Mouse (Mus musculus) bone marrow, adult 2 months (tissue): ENCODE results near the gene Fry. TPM values are rescaled to one million over a fixed set of nuclear protein-coding genes. Genes with fewer than 3 reads are reported as not detected.

Source experiments
- H3K27ac ChIP-seq: fragments of 200-500 bp; 2 replicates; pipeline ENCODE4 v1.5.1; 2012; ENCODE audit warnings: low read depth, mild to moderate bottlenecking, control low read depth, inconsistent platforms, low read length; ENCODE audit not compliant: control insufficient read depth, poor library complexity, insufficient read depth
- H3K4me1 ChIP-seq: fragments of 200-500 bp; 2 replicates; pipeline ENCODE4 v1.6.1; 2011; ENCODE audit warnings: low read length; ENCODE audit not compliant: control insufficient read depth, insufficient read depth
- H3K4me3 ChIP-seq: fragments of 200-500 bp; replicated peaks from 2 replicates; pipeline ENCODE3; 2011; ENCODE audit warnings: mild to moderate bottlenecking, low read depth, low read length, control low read depth; ENCODE audit not compliant: control insufficient read depth
- CTCF ChIP-seq: fragments of 200-500 bp; IDR thresholded peaks from 2 replicates; pipeline ENCODE4 v1.5.1; 2011; ENCODE audit warnings: low read length, control low read depth; ENCODE audit not compliant: control insufficient read depth, insufficient read depth
- POLR2A ChIP-seq: fragments of 200-500 bp; IDR thresholded peaks from 2 replicates; pipeline ENCODE4 v1.6.1; 2011; ENCODE audit warnings: low read depth, mild to moderate bottlenecking, control low read depth, low read length, borderline replicate concordance; ENCODE audit not compliant: control insufficient read depth
- WGBS: fragments of 180-500 bp; shearing (Covaris S2); methylation state at CpG from one replicate; pipeline ENCODE4 v1.1.7; 2018; 5-methylcytosine and 5-hydroxymethylcytosine counted together
- polyA plus RNA-seq: library from polyadenylated mRNA; stranded (reverse); fragments of >200 nt; gene quantifications from 2 replicates; pipeline ENCODE4 v1.2.4, GENCODE M21; 2011; ENCODE audit warnings: low replicate concordance; ENCODE audit not compliant: missing spikeins, insufficient read depth, insufficient read length

Fry gene
- polyA plus RNA-seq, 1 experiment = 20.0 TPM

- 71% methylated on average over 2 of the region's 2 CpGs for WGBS
- Histone ChIP-seq H3K27ac (no peak overlapping the region), H3K4me1 (no peaks in the 10 kb centered on the region; the same call in 1 of the 2 replicates), H3K4me3 (no peak overlapping the region)
- no peak for TF ChIP-seq POLR2A
- TF ChIP-seq CTCF = no peak
Observed at GRCm38 (mm10) chr5:150525239-150525638, 406.8 kb downstream of the Fry start.

- no peak for TF ChIP-seq CTCF
- no peak for TF ChIP-seq POLR2A
- no peaks in the 10 kb centered on the region for H3K4me1 ChIP-seq
- H3K4me3 ChIP-seq = no peak overlapping the region
- WGBS = 96% methylated on average over 1 of the region's 1 CpGs
- no peak overlapping the region for H3K27ac ChIP-seq
Observed at GRCm38 (mm10) chr5:150541302-150541701, 422.9 kb downstream of the Fry start.

- 97% methylated on average over 2 of the region's 2 CpGs for WGBS
- no peak overlapping the region for H3K27ac ChIP-seq
- no peak overlapping the region for H3K4me3 ChIP-seq
- H3K4me1 ChIP-seq = no peaks in the 10 kb centered on the region
- TF ChIP-seq CTCF (no peak), POLR2A (no peak)
Observed at GRCm38 (mm10) chr5:150543184-150543583, 424.7 kb downstream of the Fry start.

Other genes starting within 250 kb of the Fry start
- not detected in 2 replicates for gene Rxfp2, start 100.0 kb upstream of the Fry start, polyA plus RNA-seq